Mouse (Mus musculus) adrenal gland, adult (tissue): Measurements from ENCODE around the gene Zc3hav1l.

ENCODE experiments used
- DNase-seq, 2 experiments: peaks; one replicate each; pipeline ENCODE4 v3.0.0; 2022 to 2023; ENCODE audit warnings: low spot score in 1 of 2; ENCODE audit not compliant: inconsistent age in 2 of 2

Zc3hav1l gene

GRCm38 (mm10) chr6:38298761-38299401, at the start of gene Zc3hav1l:
Gene Zc3hav1l, minus strand, starts transcription at chr6:38299259.
- peak; percentile 79 to 90 for DNase-seq

- DNase-seq = no peak
Measured at GRCm38 (mm10) chr6:38347875-38348274, 48.8 kb upstream of the Zc3hav1l start.

- DNase-seq = peak; percentile 79 to 91
Measured at GRCm38 (mm10) chr6:38345796-38346195, 46.7 kb upstream of the Zc3hav1l start.

GRCm38 (mm10) chr6:38344006-38344670, 45.1 kb upstream of the Zc3hav1l start:
- no peak for DNase-seq

- DNase-seq = no peak
Measured at GRCm38 (mm10) chr6:38343581-38343980, 44.5 kb upstream of the Zc3hav1l start.

GRCm38 (mm10) chr6:38342666-38342992, 43.6 kb upstream of the Zc3hav1l start:
- no peak for DNase-seq

- DNase-seq = peak; percentile 49 to 85
Measured at GRCm38 (mm10) chr6:38341751-38342665, 42.9 kb upstream of the Zc3hav1l start.

- peak in 1 of 2 experiments; percentile 65 for DNase-seq
Measured at GRCm38 (mm10) chr6:38339078-38339477, 40.0 kb upstream of the Zc3hav1l start.

- peak; percentile 80 to 93 for DNase-seq
Measured at GRCm38 (mm10) chr6:38337951-38338350, 38.9 kb upstream of the Zc3hav1l start.

GRCm38 (mm10) chr6:38337166-38337705, 38.2 kb upstream of the Zc3hav1l start:
- DNase-seq = peak; percentile 20 to 71

GRCm38 (mm10) chr6:38335264-38335663, 36.2 kb upstream of the Zc3hav1l start:
- no peak for DNase-seq

- DNase-seq = peak in 1 of 2 experiments; percentile 57
Measured at GRCm38 (mm10) chr6:38326596-38326995, 27.5 kb upstream of the Zc3hav1l start.

- no peak for DNase-seq
Measured at GRCm38 (mm10) chr6:38320621-38321020, 21.6 kb upstream of the Zc3hav1l start.

GRCm38 (mm10) chr6:38316050-38316449, 17.0 kb upstream of the Zc3hav1l start:
- no peak for DNase-seq

- no peak for DNase-seq
Measured at GRCm38 (mm10) chr6:38309741-38310140, 10.7 kb upstream of the Zc3hav1l start.

- DNase-seq = no peak
Measured at GRCm38 (mm10) chr6:38304981-38305380, 5.9 kb upstream of the Zc3hav1l start.

GRCm38 (mm10) chr6:38298246-38298635, 818 bp downstream of the Zc3hav1l start:
- peak in 1 of 2 experiments; percentile 49 for DNase-seq

- DNase-seq = no peak
Measured at GRCm38 (mm10) chr6:38297580-38298245, 1.3 kb downstream of the Zc3hav1l start.

- no peak for DNase-seq
Measured at GRCm38 (mm10) chr6:38293708-38294107, 5.4 kb downstream of the Zc3hav1l start.

- no peak for DNase-seq
Measured at GRCm38 (mm10) chr6:38292871-38293646, 6.0 kb downstream of the Zc3hav1l start.
